Mouse (Mus musculus) MEL (cell line): ENCODE measurements around the gene Rassf1.

ENCODE experiments used
- CTCF ChIP-seq, 3 experiments: IDR thresholded peaks in 2 of 3; conservative IDR thresholded peaks in 1 of 3; 2 replicates each; pipeline ENCODE4 v1.5.1; 2011 to 2012; ENCODE audit warnings: low read length in 3 of 3, low read depth in 2 of 3, mild to moderate bottlenecking in 2 of 3, improper control_type of control experiment in 1 of 3, inconsistent platforms in 1 of 3, mixed read lengths in 1 of 3, moderate library complexity in 1 of 3; ENCODE audit not compliant: control insufficient read depth in 1 of 3, insufficient read depth in 1 of 3, poor library complexity in 1 of 3, severe bottlenecking in 1 of 3
- E2F4 ChIP-seq: IDR thresholded peaks from 2 replicates; pipeline ENCODE4 v1.6.1; 2011; ENCODE audit warnings: low read depth, low read length, improper control_type of control experiment, borderline replicate concordance
- EP300 ChIP-seq, 2 experiments: IDR thresholded peaks; 2 replicates each; pipeline ENCODE4 v1.6.1; 2011; ENCODE audit warnings: improper control_type of control experiment in 2 of 2, low read length in 2 of 2, low read depth in 1 of 2, mild to moderate bottlenecking in 1 of 2
- GATA1 ChIP-seq: IDR thresholded peaks from 2 replicates; pipeline ENCODE4 v1.6.1; 2011; ENCODE audit warnings: low read depth, low read length, improper control_type of control experiment
- MAX ChIP-seq: IDR thresholded peaks from 2 replicates; pipeline ENCODE4 v1.6.1; 2011; ENCODE audit warnings: low read length, improper control_type of control experiment
- POLR2A ChIP-seq, 2 experiments: IDR thresholded peaks; 2 replicates each; pipeline ENCODE4 v1.6.1; 2011 to 2012; ENCODE audit warnings: low read length in 2 of 2, mild to moderate bottlenecking in 2 of 2, control low read depth in 1 of 2, improper control_type of control experiment in 1 of 2, low read depth in 1 of 2, moderate library complexity in 1 of 2; ENCODE audit not compliant: control insufficient read depth in 1 of 2, insufficient read depth in 1 of 2, poor library complexity in 1 of 2
- RAD21 ChIP-seq: IDR thresholded peaks from 2 replicates; pipeline ENCODE4 v1.6.1; 2011; ENCODE audit warnings: mild to moderate bottlenecking, low read depth, low read length, improper control_type of control experiment
- SIN3A ChIP-seq: IDR thresholded peaks from 2 replicates; pipeline ENCODE4 v1.6.1; 2012; ENCODE audit warnings: low read length, improper control_type of control experiment, inconsistent platforms
- TBP ChIP-seq: IDR thresholded peaks from 2 replicates; pipeline ENCODE4 v1.8.0; 2011; ENCODE audit warnings: low read depth, low read length, improper control_type of control experiment
- UBTF ChIP-seq: IDR thresholded peaks from 2 replicates; pipeline ENCODE4 v1.6.1; 2012; ENCODE audit warnings: low read depth, mild to moderate bottlenecking, inconsistent platforms, low read length, improper control_type of control experiment, moderate library complexity, borderline replicate concordance; ENCODE audit not compliant: insufficient read depth
- ZC3H11A ChIP-seq: IDR thresholded peaks from 2 replicates; pipeline ENCODE4 v1.6.1; 2012; ENCODE audit warnings: low read depth, mild to moderate bottlenecking, inconsistent platforms, low read length, improper control_type of control experiment
- ZKSCAN1 ChIP-seq: IDR thresholded peaks from 2 replicates; pipeline ENCODE4 v1.6.1; 2012; ENCODE audit warnings: low read depth, mild to moderate bottlenecking, inconsistent platforms, low read length, improper control_type of control experiment, moderate library complexity
- ZNF384 ChIP-seq: IDR thresholded peaks from 2 replicates; pipeline ENCODE4 v1.6.1; 2012; ENCODE audit warnings: low read depth, mild to moderate bottlenecking, inconsistent platforms, low read length, improper control_type of control experiment

DNA sequence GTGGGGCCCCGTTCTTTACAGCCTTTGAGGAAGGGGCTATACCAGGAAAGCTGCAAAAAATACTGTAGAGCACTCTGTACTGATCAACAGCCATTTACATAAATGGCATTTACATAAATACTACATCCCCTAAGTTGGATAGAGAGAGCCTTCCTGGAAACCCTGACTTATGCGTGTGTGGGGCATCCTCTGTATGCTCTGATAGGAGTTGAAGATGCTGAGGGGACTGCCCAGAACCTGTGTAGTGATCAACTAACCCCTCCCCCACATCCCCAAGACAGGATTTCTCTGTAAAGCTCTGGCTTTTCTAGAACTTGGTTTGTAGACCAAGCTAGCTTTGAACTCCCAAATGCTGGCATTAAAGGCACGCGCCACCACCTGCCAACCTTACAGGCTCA lies 58.1 kb downstream of the Rassf1 start:
- TF ChIP-seq ZNF384 (no peak), UBTF (no peak), SIN3A (no peak), MAX (no peak), RAD21 (no peak), ZKSCAN1 (no peak), TBP (no peak), POLR2A (IDR thresholded peaks at IDR 0.05; ENCODE audit: control insufficient read depth in 1 of 2, insufficient read depth in 1 of 2, low read depth in 1 of 2, low read length in 2 of 2, poor library complexity in 1 of 2) (no peak), EP300 (IDR thresholded peaks at IDR 0.05; ENCODE audit: low read depth in 1 of 2, low read length in 2 of 2) (no peak), CTCF (IDR thresholded peaks at IDR 0.05 in 2 of 3, conservative IDR thresholded peaks at IDR 0.05 in 1 of 3; ENCODE audit: control insufficient read depth in 1 of 3, insufficient read depth in 1 of 3, low read depth in 2 of 3, low read length in 3 of 3, poor library complexity in 1 of 3, severe bottlenecking in 1 of 3) (no peak), ZC3H11A (no peak), E2F4 (no peak), GATA1 (no peak)
